Mouse (Mus musculus): ENCODE results near the gene Angptl4. TPM values are rescaled to one million over a fixed set of nuclear protein-coding genes. Genes with fewer than 3 reads are reported as not detected.

Angptl4 gene
- total and polyA plus RNA-seq, 3 experiments: 6.3 to 12.2 (median 8.0) TPM

GRCm38 (mm10) chr17:33828892-33829291 lies 47.3 kb upstream of the Angptl4 start:
- Histone ChIP-seq H3K4me2 (ENCODE audit: insufficient read depth, low read depth, poor library complexity, severe bottlenecking) (no peak overlapping the region), H3K79me2 (replicated peaks; ENCODE audit: control insufficient read depth, extremely low read depth, insufficient read depth, poor library complexity, severe bottlenecking) (peaks cover 24% of the 10 kb centered on the region), H3K9ac (ENCODE audit: insufficient read depth, low read depth) (no peak overlapping the region), H3K9me3 (replicated peaks; ENCODE audit: low read length) (no peaks in the 10 kb centered on the region), H3K27ac (ENCODE audit: insufficient read depth, low read depth) (no peak overlapping the region), H3K27me3 (replicated peaks) (no peaks in the 10 kb centered on the region), H3K4me1 (ENCODE audit: control insufficient read depth in 1 of 2, insufficient read depth in 2 of 2) (peaks cover 2 to 20% of the 10 kb centered on the region in 2 experiments; a peak in 3 of 4 replicates), H3K4me3 (replicated peaks in 1 of 3; ENCODE audit: low read depth in 2 of 3, low read length in 2 of 3, poor library complexity in 1 of 3) (no peak overlapping the region), H3K36me3 (replicated peaks in 1 of 2; ENCODE audit: control insufficient read depth in 1 of 2, insufficient read depth in 1 of 2, low read length in 1 of 2) (peaks cover 31 to 69% of the 10 kb centered on the region in 2 experiments)
- DNase-seq (ENCODE audit: extremely low read depth): no peak
- in situ Hi-C loops (cut with MboI; ENCODE audit: low pct_ligation_motif_present, low pct_unique_long_range_greater_than_20kb, low sequenced_read_pairs) (no loop called here), dilution Hi-C loops (cut with MboI; ENCODE audit: extremely low pct_ligation_motif_present, extremely low pct_unique_long_range_greater_than_20kb, low sequenced_read_pairs) (no loop called here)
- TF ChIP-seq JUN (IDR thresholded peaks at IDR 0.05; ENCODE audit: insufficient read depth, low read depth, low read length) (no peak), UBTF (IDR thresholded peaks at IDR 0.05; ENCODE audit: low read depth, low read length) (no peak), GABPA (IDR thresholded peaks at IDR 0.05; ENCODE audit: insufficient replicate concordance, low read depth, low read length) (no peak), POLR2A (IDR thresholded peaks at IDR 0.05; ENCODE audit: low read depth, low read length) (no peak), RCOR1 (conservative IDR thresholded peaks at IDR 0.05; ENCODE audit: low read depth, low read length) (no peak), SIN3A (IDR thresholded peaks at IDR 0.05; ENCODE audit: low read length) (no peak), RAD21 (IDR thresholded peaks at IDR 0.05; ENCODE audit: low read depth, low read length) (no peak), EP300 (IDR thresholded peaks at IDR 0.05; ENCODE audit: low read length) (no peak), USF1 (IDR thresholded peaks at IDR 0.05; ENCODE audit: low read depth, low read length) (no peak), MYC (IDR thresholded peaks at IDR 0.05; ENCODE audit: low read depth, low read length) (no peak), ZC3H11A (IDR thresholded peaks at IDR 0.05; ENCODE audit: low read depth, low read length) (no peak), MXI1 (IDR thresholded peaks at IDR 0.05; ENCODE audit: low read depth, low read length) (no peak), CHD2 (IDR thresholded peaks at IDR 0.05; ENCODE audit: low read length) (no peak)

DNA sequence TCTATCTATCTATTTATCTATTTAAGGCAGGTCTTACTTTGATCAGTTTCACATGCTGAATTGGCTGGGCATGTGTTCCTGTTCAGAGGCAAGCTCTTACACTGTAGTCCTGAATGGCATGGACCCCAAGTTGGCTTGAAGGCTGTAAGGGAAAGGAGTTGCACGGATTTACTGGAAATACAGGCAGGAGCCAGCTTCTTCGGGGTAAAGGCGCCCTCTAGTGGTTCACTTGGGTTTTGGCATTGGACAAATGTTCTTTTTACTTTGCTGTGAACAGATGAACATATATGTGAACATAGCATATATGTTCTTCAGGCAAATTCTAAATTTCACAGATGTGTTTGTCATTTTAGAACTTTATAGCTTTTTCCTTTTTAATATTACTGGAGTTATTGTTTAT lies 45.2 kb upstream of the Angptl4 start:
- H3K79me2 ChIP-seq (replicated peaks; ENCODE audit: control insufficient read depth, extremely low read depth, insufficient read depth, poor library complexity, severe bottlenecking): peaks cover 45% of the 10 kb centered on the region
- H3K9ac ChIP-seq (ENCODE audit: insufficient read depth, low read depth): no peak overlapping the region
- no peak overlapping the region for H3K4me2 ChIP-seq (ENCODE audit: insufficient read depth, low read depth, poor library complexity, severe bottlenecking)
- in situ Hi-C loops (cut with MboI; ENCODE audit: low pct_ligation_motif_present, low pct_unique_long_range_greater_than_20kb, low sequenced_read_pairs) (no loop called here), dilution Hi-C loops (cut with MboI; ENCODE audit: extremely low pct_ligation_motif_present, extremely low pct_unique_long_range_greater_than_20kb, low sequenced_read_pairs) (no loop called here)
- H3K4me3 ChIP-seq (replicated peaks in 1 of 3; ENCODE audit: low read depth in 2 of 3, low read length in 2 of 3, poor library complexity in 1 of 3): no peak overlapping the region
- no peaks in the 10 kb centered on the region for H3K27me3 ChIP-seq (replicated peaks)
- peaks cover 39 to 69% of the 10 kb centered on the region in 2 experiments for H3K36me3 ChIP-seq (replicated peaks in 1 of 2; ENCODE audit: control insufficient read depth in 1 of 2, insufficient read depth in 1 of 2, low read length in 1 of 2)
- H3K9me3 ChIP-seq (replicated peaks; ENCODE audit: low read length): no peaks in the 10 kb centered on the region
- no peak overlapping the region for H3K27ac ChIP-seq (ENCODE audit: insufficient read depth, low read depth)
- H3K4me1 ChIP-seq (ENCODE audit: control insufficient read depth in 1 of 2, insufficient read depth in 2 of 2): peaks cover 7 to 34% of the 10 kb centered on the region in 2 experiments
- peak; percentile 73 for DNase-seq (ENCODE audit: extremely low read depth)
- TF ChIP-seq KAT2A (IDR thresholded peaks at IDR 0.05; ENCODE audit: insufficient replicate concordance, low read length) (no peak), SMC3 (IDR thresholded peaks at IDR 0.05; ENCODE audit: low read depth, low read length) (peak; percentile 66), NRF1 (IDR thresholded peaks at IDR 0.05; ENCODE audit: low read depth, low read length) (no peak), TCF12 (IDR thresholded peaks at IDR 0.05; ENCODE audit: low read depth, low read length) (0 out of 2 replicates have a peak, but pooled peaks have one; percentile 21), RCOR1 (conservative IDR thresholded peaks at IDR 0.05; ENCODE audit: low read depth, low read length) (no peak), SIN3A (IDR thresholded peaks at IDR 0.05; ENCODE audit: low read length) (peak; percentile 40; the same call in 1 of the 2 replicates), MAFK (IDR thresholded peaks at IDR 0.05; ENCODE audit: insufficient replicate concordance, low read length) (no peak), ZKSCAN1 (IDR thresholded peaks at IDR 0.05; ENCODE audit: borderline replicate concordance, low read depth, low read length) (no peak), HCFC1 (IDR thresholded peaks at IDR 0.05; ENCODE audit: low read depth, low read length) (peak; percentile 29; the same call in 1 of the 2 replicates), RAD21 (IDR thresholded peaks at IDR 0.05; ENCODE audit: low read depth, low read length) (peak; percentile 86), MAZ (IDR thresholded peaks at IDR 0.05; ENCODE audit: low read depth, low read length) (no peak), IRF4 (IDR thresholded peaks at IDR 0.05; ENCODE audit: low read depth, low read length) (no peak), CTCF (conservative IDR thresholded peaks at IDR 0.05 in 1 of 2, IDR thresholded peaks at IDR 0.05 in 1 of 2; ENCODE audit: low read depth in 2 of 2, low read length in 2 of 2) (peak; percentile 89 to 91), BHLHE40 (IDR thresholded peaks at IDR 0.05; ENCODE audit: low read depth, low read length) (no peak), NELFE (IDR thresholded peaks at IDR 0.05; ENCODE audit: low read depth, low read length) (peak; percentile 26; the same call in 1 of the 2 replicates), PAX5 (IDR thresholded peaks at IDR 0.05; ENCODE audit: low read length) (no peak), ZC3H11A (IDR thresholded peaks at IDR 0.05; ENCODE audit: low read depth, low read length) (0 out of 2 replicates have a peak, but pooled peaks have one; percentile 2), MYC (IDR thresholded peaks at IDR 0.05; ENCODE audit: low read depth, low read length) (0 out of 2 replicates have a peak, but pooled peaks have one; percentile 21), CHD1 (IDR thresholded peaks at IDR 0.05; ENCODE audit: low read depth, low read length) (no peak), E2F4 (IDR thresholded peaks at IDR 0.05; ENCODE audit: insufficient replicate concordance, low read depth, low read length) (0 out of 2 replicates have a peak, but pooled peaks have one; percentile 42), ELF1 (IDR thresholded peaks at IDR 0.05; ENCODE audit: low read depth, low read length) (no peak), MEF2A (IDR thresholded peaks at IDR 0.05; ENCODE audit: borderline replicate concordance, low read depth, low read length) (0 out of 2 replicates have a peak, but pooled peaks have one; percentile 43), ZMIZ1 (IDR thresholded peaks at IDR 0.05; ENCODE audit: low read depth, low read length) (no peak), JUND (conservative IDR thresholded peaks at IDR 0.05; ENCODE audit: low read depth, low read length) (0 out of 2 replicates have a peak, but pooled peaks have one; percentile 28), GABPA (IDR thresholded peaks at IDR 0.05; ENCODE audit: insufficient replicate concordance, low read depth, low read length) (no peak)
